Mouse (Mus musculus) MEL (cell line): ENCODE results near the gene H3f3b.

Experiments
- CTCF ChIP-seq, 3 experiments: IDR thresholded peaks in 2 of 3; conservative IDR thresholded peaks in 1 of 3; 2 replicates each; pipeline ENCODE4 v1.5.1; 2011 to 2012; ENCODE audit warnings: low read length in 3 of 3, low read depth in 2 of 3, mild to moderate bottlenecking in 2 of 3, improper control_type of control experiment in 1 of 3, inconsistent platforms in 1 of 3, mixed read lengths in 1 of 3, moderate library complexity in 1 of 3; ENCODE audit not compliant: control insufficient read depth in 1 of 3, insufficient read depth in 1 of 3, poor library complexity in 1 of 3, severe bottlenecking in 1 of 3
- E2F4 ChIP-seq: IDR thresholded peaks from 2 replicates; pipeline ENCODE4 v1.6.1; 2011; ENCODE audit warnings: low read depth, low read length, improper control_type of control experiment, borderline replicate concordance
- ELF1 ChIP-seq: IDR thresholded peaks from 2 replicates; pipeline ENCODE4 v1.6.1; 2014; ENCODE audit warnings: low read depth, mild to moderate bottlenecking, inconsistent platforms, low read length, improper control_type of control experiment, moderate library complexity
- ETS1 ChIP-seq: IDR thresholded peaks from 2 replicates; pipeline ENCODE4 v1.6.1; 2012; ENCODE audit warnings: low read depth, mild to moderate bottlenecking, inconsistent platforms, low read length, improper control_type of control experiment, moderate library complexity
- HCFC1 ChIP-seq: IDR thresholded peaks from 2 replicates; pipeline ENCODE4 v1.6.1; 2012; ENCODE audit warnings: low read depth, mild to moderate bottlenecking, inconsistent platforms, low read length, improper control_type of control experiment, moderate library complexity
- MAFK ChIP-seq: IDR thresholded peaks from 2 replicates; pipeline ENCODE4 v1.6.1; 2011; ENCODE audit warnings: low read depth, mild to moderate bottlenecking, low read length, improper control_type of control experiment, borderline replicate concordance
- POLR2A ChIP-seq, 2 experiments: IDR thresholded peaks; 2 replicates each; pipeline ENCODE4 v1.6.1; 2011 to 2012; ENCODE audit warnings: low read length in 2 of 2, mild to moderate bottlenecking in 2 of 2, control low read depth in 1 of 2, improper control_type of control experiment in 1 of 2, low read depth in 1 of 2, moderate library complexity in 1 of 2; ENCODE audit not compliant: control insufficient read depth in 1 of 2, insufficient read depth in 1 of 2, poor library complexity in 1 of 2
- UBTF ChIP-seq: IDR thresholded peaks from 2 replicates; pipeline ENCODE4 v1.6.1; 2012; ENCODE audit warnings: low read depth, mild to moderate bottlenecking, inconsistent platforms, low read length, improper control_type of control experiment, moderate library complexity, borderline replicate concordance; ENCODE audit not compliant: insufficient read depth
- USF2 ChIP-seq, 2 experiments: IDR thresholded peaks; 2 replicates each; pipeline ENCODE4 v1.6.1; 2011 to 2012; ENCODE audit warnings: improper control_type of control experiment in 2 of 2, low read length in 2 of 2, borderline replicate concordance in 1 of 2, inconsistent platforms in 1 of 2, low read depth in 1 of 2, mild to moderate bottlenecking in 1 of 2; ENCODE audit not compliant: insufficient read depth in 1 of 2
- ZC3H11A ChIP-seq: IDR thresholded peaks from 2 replicates; pipeline ENCODE4 v1.6.1; 2012; ENCODE audit warnings: low read depth, mild to moderate bottlenecking, inconsistent platforms, low read length, improper control_type of control experiment
- ZKSCAN1 ChIP-seq: IDR thresholded peaks from 2 replicates; pipeline ENCODE4 v1.6.1; 2012; ENCODE audit warnings: low read depth, mild to moderate bottlenecking, inconsistent platforms, low read length, improper control_type of control experiment, moderate library complexity

DNA sequence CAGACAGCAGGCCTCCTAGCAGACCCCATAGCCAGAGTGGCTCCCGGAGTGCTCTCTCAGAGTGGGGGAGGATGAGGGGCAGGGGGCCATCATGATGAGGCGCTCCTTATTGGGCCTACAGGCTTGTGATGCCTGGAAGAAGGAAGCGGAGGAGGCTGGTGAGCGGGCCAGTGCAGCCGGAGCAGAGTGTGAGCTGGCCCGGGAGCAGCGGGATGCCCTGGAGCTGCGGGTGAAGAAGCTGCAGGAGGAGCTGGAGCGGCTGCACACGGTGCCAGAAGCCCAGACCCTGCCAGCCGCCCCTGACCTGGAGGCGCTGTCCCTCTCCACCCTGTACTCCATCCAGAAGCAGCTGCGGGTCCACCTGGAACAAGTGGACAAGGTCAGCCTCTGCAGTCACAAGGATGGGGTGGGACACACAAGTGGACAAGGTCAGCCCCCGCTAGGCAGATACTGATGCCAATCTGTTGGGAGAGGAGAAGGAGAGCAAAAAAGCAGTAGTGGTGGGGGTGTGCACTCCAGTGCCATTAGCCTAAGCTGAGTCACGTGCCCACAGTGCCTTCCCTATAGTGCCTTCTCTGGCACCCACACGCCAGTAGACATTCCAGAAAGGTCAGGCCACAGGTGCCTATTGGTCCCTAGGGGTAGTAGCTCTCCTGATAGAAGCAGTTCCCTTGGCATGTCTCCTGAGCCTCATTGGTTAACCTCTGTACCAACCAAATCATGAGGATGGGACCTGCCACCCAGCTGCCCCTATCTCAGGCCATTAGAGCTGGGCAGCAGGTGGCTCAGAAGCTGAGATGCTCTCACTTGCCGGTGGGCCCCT, 31.3 kb upstream of the H3f3b start:
- no peak for TF ChIP-seq CTCF (IDR thresholded peaks at IDR 0.05 in 2 of 3, conservative IDR thresholded peaks at IDR 0.05 in 1 of 3; ENCODE audit: control insufficient read depth in 1 of 3, insufficient read depth in 1 of 3, low read depth in 2 of 3, low read length in 3 of 3, poor library complexity in 1 of 3, severe bottlenecking in 1 of 3)
- no peak for TF ChIP-seq MAFK
- no peak for TF ChIP-seq ZC3H11A
- no peak for TF ChIP-seq ETS1
- TF ChIP-seq UBTF = no peak
- no peak for TF ChIP-seq ZKSCAN1
- no peak for TF ChIP-seq HCFC1
- TF ChIP-seq E2F4 = no peak
- TF ChIP-seq ELF1 = no peak
- TF ChIP-seq POLR2A (IDR thresholded peaks at IDR 0.05; ENCODE audit: control insufficient read depth in 1 of 2, insufficient read depth in 1 of 2, low read depth in 1 of 2, low read length in 2 of 2, poor library complexity in 1 of 2) = no peak; a peak in 1 of 4 replicates
- TF ChIP-seq USF2 (IDR thresholded peaks at IDR 0.05; ENCODE audit: borderline replicate concordance in 1 of 2, insufficient read depth in 1 of 2, low read depth in 1 of 2, low read length in 2 of 2) = no peak
